Mouse (Mus musculus): ENCODE data around the gene 6330403K07Rik.

Gene 6330403K07Rik

GRCm38 (mm10) chr11:70982557-70983228 lies 50.6 kb downstream of the 6330403K07Rik start, which contains the start of gene C1qbp:
TSS of gene C1qbp (minus strand) at chr11:70983026.
- in situ Hi-C loops (cut with MboI): no loop called here

GRCm38 (mm10) chr11:70982030-70982429 lies 51.3 kb downstream of the 6330403K07Rik start:
- in situ Hi-C loops (cut with MboI): no loop called here
